Mouse (Mus musculus): Measurements from ENCODE around the gene Ptprm. TPM values are rescaled to one million over a fixed set of nuclear protein-coding genes. Genes with fewer than 3 reads are reported as not detected.

Ptprm gene
- polyA plus RNA-seq, 1 experiment from 2014 or later = 45.7 TPM

- no peak overlapping the region for H3K4me2 ChIP-seq (ENCODE audit: low read depth, low read length)
- no peaks in the 10 kb centered on the region; the same call in 1 of the 2 replicates for H3K36me3 ChIP-seq (ENCODE audit: control insufficient read depth, insufficient read depth, low read length)
- peak; percentile 17; the same call in 1 of the 2 replicates for ATAC-seq (ENCODE audit: low read depth)
- H3K9ac ChIP-seq (ENCODE audit: low read length) = no peak overlapping the region
- H3K27me3 ChIP-seq (ENCODE audit: control insufficient read depth, insufficient read depth, low read depth, low read length) = no peaks in the 10 kb centered on the region
- H3K4me3 ChIP-seq (ENCODE audit: low read length) = no peak overlapping the region
- H3K27ac ChIP-seq (ENCODE audit: low read length) = no peak overlapping the region
- no peaks in the 10 kb centered on the region for H3K9me3 ChIP-seq (ENCODE audit: control insufficient read depth, low read length)
- 63% methylated on average over 2 of the region's 2 CpGs for WGBS
- H3K4me1 ChIP-seq (replicated peaks; ENCODE audit: control insufficient read depth, insufficient read depth, low read length) = peaks cover 3% of the 10 kb centered on the region; the same call in 1 of the 2 replicates
These were observed 188.4 kb downstream of the Ptprm start for GRCm38 (mm10) chr17:67165876-67166275.

GRCm38 (mm10) chr17:67159611-67160010, 194.6 kb downstream of the Ptprm start:
- Histone ChIP-seq H3K4me2 (ENCODE audit: low read depth, low read length) (no peak overlapping the region), H3K9ac (ENCODE audit: low read length) (no peak overlapping the region), H3K36me3 (ENCODE audit: control insufficient read depth, insufficient read depth, low read length) (no peaks in the 10 kb centered on the region), H3K27me3 (ENCODE audit: control insufficient read depth, insufficient read depth, low read depth, low read length) (no peaks in the 10 kb centered on the region), H3K27ac (ENCODE audit: low read length) (no peak overlapping the region), H3K4me3 (ENCODE audit: low read length) (no peak overlapping the region), H3K4me1 (replicated peaks; ENCODE audit: control insufficient read depth, insufficient read depth, low read length) (peaks cover 3% of the 10 kb centered on the region), H3K9me3 (ENCODE audit: control insufficient read depth, low read length) (no peaks in the 10 kb centered on the region)
- ATAC-seq (ENCODE audit: low read depth) = peak; percentile 59
- 38% methylated on average over 8 of the region's 8 CpGs for WGBS

GRCm38 (mm10) chr17:67157089-67157752, 197.0 kb downstream of the Ptprm start:
- Histone ChIP-seq H3K9ac (ENCODE audit: low read length) (no peak overlapping the region), H3K9me3 (ENCODE audit: control insufficient read depth, low read length) (no peaks in the 10 kb centered on the region), H3K4me2 (ENCODE audit: low read depth, low read length) (no peak overlapping the region), H3K27me3 (ENCODE audit: control insufficient read depth, insufficient read depth, low read depth, low read length) (no peaks in the 10 kb centered on the region), H3K4me1 (replicated peaks; ENCODE audit: control insufficient read depth, insufficient read depth, low read length) (peaks cover 3% of the 10 kb centered on the region), H3K36me3 (ENCODE audit: control insufficient read depth, insufficient read depth, low read length) (no peaks in the 10 kb centered on the region), H3K4me3 (ENCODE audit: low read length) (no peak overlapping the region), H3K27ac (ENCODE audit: low read length) (no peak overlapping the region)
- no peak for ATAC-seq (ENCODE audit: low read depth)
- WGBS = 83% methylated on average over 7 of the region's 7 CpGs

DNA sequence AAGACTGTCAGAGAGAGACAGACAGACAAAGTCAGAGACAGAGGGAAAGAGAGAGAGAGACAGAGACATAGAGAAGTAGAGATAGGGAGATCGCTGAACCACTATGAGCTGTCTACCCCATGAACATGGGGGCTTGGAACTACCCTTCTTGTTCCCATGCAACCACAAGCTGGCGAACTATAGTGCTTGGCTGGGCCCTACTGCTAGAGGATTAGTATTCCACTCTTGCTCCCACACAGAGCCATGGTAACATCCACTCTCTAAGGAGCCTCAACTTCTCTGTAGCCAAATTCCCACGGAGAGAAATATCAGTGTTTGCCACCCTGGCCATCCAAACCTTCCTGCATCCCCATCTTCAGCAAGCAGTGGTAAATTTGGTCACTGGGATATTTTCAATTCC, 202.0 kb downstream of the Ptprm start:
- ATAC-seq (ENCODE audit: low read depth) = no peak
- Histone ChIP-seq H3K9ac (ENCODE audit: low read length) (no peak overlapping the region), H3K27ac (ENCODE audit: low read length) (no peak overlapping the region), H3K4me1 (replicated peaks; ENCODE audit: control insufficient read depth, insufficient read depth, low read length) (no peaks in the 10 kb centered on the region), H3K4me2 (ENCODE audit: low read depth, low read length) (no peak overlapping the region), H3K4me3 (ENCODE audit: low read length) (no peak overlapping the region), H3K36me3 (ENCODE audit: control insufficient read depth, insufficient read depth, low read length) (no peaks in the 10 kb centered on the region), H3K27me3 (ENCODE audit: control insufficient read depth, insufficient read depth, low read depth, low read length) (no peaks in the 10 kb centered on the region), H3K9me3 (ENCODE audit: control insufficient read depth, low read length) (no peaks in the 10 kb centered on the region)
- WGBS = 83% methylated on average over 3 of the region's 3 CpGs

- WGBS = 79% methylated on average over 2 of the region's 2 CpGs
- H3K9ac ChIP-seq (ENCODE audit: low read length) = no peak overlapping the region
- no peaks in the 10 kb centered on the region for H3K9me3 ChIP-seq (ENCODE audit: control insufficient read depth, low read length)
- no peaks in the 10 kb centered on the region for H3K36me3 ChIP-seq (ENCODE audit: control insufficient read depth, insufficient read depth, low read length)
- no peak for ATAC-seq (ENCODE audit: low read depth)
- no peaks in the 10 kb centered on the region for H3K27me3 ChIP-seq (ENCODE audit: control insufficient read depth, insufficient read depth, low read depth, low read length)
- H3K4me1 ChIP-seq (replicated peaks; ENCODE audit: control insufficient read depth, insufficient read depth, low read length) = no peaks in the 10 kb centered on the region
- H3K4me2 ChIP-seq (ENCODE audit: low read depth, low read length) = no peak overlapping the region
- H3K27ac ChIP-seq (ENCODE audit: low read length) = no peak overlapping the region
- no peak overlapping the region for H3K4me3 ChIP-seq (ENCODE audit: low read length)
These were observed 203.8 kb downstream of the Ptprm start for GRCm38 (mm10) chr17:67150441-67150840.

DNA sequence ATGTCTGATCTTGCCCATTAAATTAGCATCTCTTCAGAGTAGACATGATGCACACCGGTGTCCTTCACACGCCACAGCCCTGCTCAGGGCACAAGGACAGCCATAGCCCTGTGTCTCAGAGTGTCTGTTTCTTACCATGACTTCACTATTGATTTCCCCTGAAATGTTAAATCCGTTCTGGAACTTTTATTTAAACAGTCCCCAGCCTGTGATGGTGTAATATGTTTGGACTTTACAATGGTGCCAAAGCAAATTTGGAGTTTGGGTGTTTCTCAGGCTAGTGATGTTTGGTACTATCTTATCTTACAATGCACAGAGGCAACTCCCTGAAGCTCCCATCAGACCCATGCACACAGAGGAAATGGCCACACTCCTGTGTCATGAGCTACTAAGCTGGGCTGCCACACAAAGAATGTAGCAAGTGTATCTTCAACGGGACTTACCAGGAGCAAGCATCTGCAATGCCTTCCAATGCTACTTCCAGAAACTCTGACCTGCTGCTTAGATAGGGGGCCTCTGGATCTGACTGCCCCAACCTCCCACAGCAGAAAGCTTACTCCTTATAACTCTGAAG, 212.0 kb downstream of the Ptprm start:
- no peaks in the 10 kb centered on the region for H3K9me3 ChIP-seq (ENCODE audit: control insufficient read depth, low read length)
- no peak overlapping the region for H3K4me3 ChIP-seq (ENCODE audit: low read length)
- no peak overlapping the region for H3K27ac ChIP-seq (ENCODE audit: low read length)
- WGBS = 62% methylated on average over 4 of the region's 4 CpGs
- H3K36me3 ChIP-seq (ENCODE audit: control insufficient read depth, insufficient read depth, low read length) = no peaks in the 10 kb centered on the region
- no peaks in the 10 kb centered on the region for H3K4me1 ChIP-seq (replicated peaks; ENCODE audit: control insufficient read depth, insufficient read depth, low read length)
- H3K27me3 ChIP-seq (ENCODE audit: control insufficient read depth, insufficient read depth, low read depth, low read length) = no peaks in the 10 kb centered on the region
- no peak overlapping the region for H3K9ac ChIP-seq (ENCODE audit: low read length)
- no peak for ATAC-seq (ENCODE audit: low read depth)
- no peak overlapping the region for H3K4me2 ChIP-seq (ENCODE audit: low read depth, low read length)

DNA sequence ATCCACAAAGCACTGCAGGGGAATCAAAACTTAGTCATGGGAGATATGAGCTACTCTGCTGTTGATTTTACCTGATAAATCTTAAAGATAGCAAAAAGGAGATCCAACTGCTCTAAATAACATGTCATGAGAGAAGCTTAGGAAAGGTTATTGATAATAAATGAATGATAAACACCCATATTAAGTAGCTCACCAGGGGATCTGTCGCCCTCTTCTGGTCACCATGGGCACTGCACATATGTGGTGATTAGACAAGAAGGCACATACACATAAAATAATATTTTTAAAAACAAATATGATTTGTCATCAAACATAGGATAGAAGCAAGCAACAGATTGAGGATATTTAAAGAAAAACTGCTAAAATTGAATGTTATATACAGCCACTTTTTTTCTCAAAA, 213.8 kb downstream of the Ptprm start:
- no peak overlapping the region for H3K27ac ChIP-seq (ENCODE audit: low read length)
- 36% methylated on average over 1 of the region's 1 CpGs for WGBS
- no peak overlapping the region for H3K9ac ChIP-seq (ENCODE audit: low read length)
- H3K4me2 ChIP-seq (ENCODE audit: low read depth, low read length) = no peak overlapping the region
- H3K4me3 ChIP-seq (ENCODE audit: low read length) = no peak overlapping the region
- no peak for ATAC-seq (ENCODE audit: low read depth)
- no peaks in the 10 kb centered on the region for H3K9me3 ChIP-seq (ENCODE audit: control insufficient read depth, low read length)
- no peaks in the 10 kb centered on the region for H3K27me3 ChIP-seq (ENCODE audit: control insufficient read depth, insufficient read depth, low read depth, low read length)
- H3K36me3 ChIP-seq (ENCODE audit: control insufficient read depth, insufficient read depth, low read length) = no peaks in the 10 kb centered on the region
- no peaks in the 10 kb centered on the region for H3K4me1 ChIP-seq (replicated peaks; ENCODE audit: control insufficient read depth, insufficient read depth, low read length)

DNA sequence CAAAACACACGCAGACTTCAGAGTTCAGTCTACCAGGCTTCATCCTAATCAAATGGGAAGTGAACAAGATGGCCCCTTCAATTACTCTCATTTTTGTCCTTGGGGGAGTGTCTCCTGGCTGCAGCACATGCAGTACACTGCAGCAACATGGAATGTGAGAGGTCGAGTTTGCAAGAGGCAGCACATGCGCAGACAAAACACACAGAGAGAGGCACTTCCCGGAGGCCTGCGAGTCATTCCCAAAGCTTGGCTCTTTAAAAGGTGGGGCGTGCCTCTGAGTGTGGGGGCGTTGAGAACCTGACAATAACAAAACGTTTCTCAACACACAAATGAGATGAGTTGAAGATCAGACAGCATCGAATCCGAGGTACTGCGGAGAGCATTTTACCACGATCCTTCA, 215.3 kb downstream of the Ptprm start:
- H3K9me3 ChIP-seq (ENCODE audit: control insufficient read depth, low read length) = no peaks in the 10 kb centered on the region
- H3K27me3 ChIP-seq (ENCODE audit: control insufficient read depth, insufficient read depth, low read depth, low read length) = no peaks in the 10 kb centered on the region
- no peak overlapping the region for H3K4me2 ChIP-seq (ENCODE audit: low read depth, low read length)
- peaks cover 8% of the 10 kb centered on the region for H3K4me1 ChIP-seq (replicated peaks; ENCODE audit: control insufficient read depth, insufficient read depth, low read length)
- H3K4me3 ChIP-seq (ENCODE audit: low read length) = no peak overlapping the region
- 62% methylated on average over 12 of the region's 12 CpGs for WGBS
- H3K27ac ChIP-seq (ENCODE audit: low read length) = no peak overlapping the region
- H3K9ac ChIP-seq (ENCODE audit: low read length) = no peak overlapping the region
- no peak for ATAC-seq (ENCODE audit: low read depth)
- no peaks in the 10 kb centered on the region for H3K36me3 ChIP-seq (ENCODE audit: control insufficient read depth, insufficient read depth, low read length)

DNA sequence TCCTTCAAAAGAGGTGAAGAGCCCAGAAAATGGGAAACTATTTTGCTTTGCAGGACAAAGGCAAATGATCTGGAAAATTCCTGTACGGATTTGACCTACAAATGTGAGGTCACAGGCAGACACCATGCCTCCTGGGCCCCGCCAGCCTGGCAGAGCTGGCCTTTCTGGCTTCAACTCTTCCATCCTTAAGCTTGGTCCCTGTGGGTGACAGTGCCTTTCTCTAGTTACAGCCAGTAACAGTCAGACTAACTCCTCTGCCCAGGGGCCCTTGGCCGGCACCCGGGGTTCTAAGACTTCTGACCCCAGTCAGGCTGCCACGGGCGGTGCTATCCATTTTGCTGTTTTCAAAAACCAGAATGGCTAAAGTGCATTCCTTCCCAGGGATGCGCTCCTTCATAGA, 217.4 kb downstream of the Ptprm start:
- Histone ChIP-seq H3K4me3 (ENCODE audit: low read length) (no peak overlapping the region), H3K9ac (ENCODE audit: low read length) (no peak overlapping the region), H3K36me3 (ENCODE audit: control insufficient read depth, insufficient read depth, low read length) (no peaks in the 10 kb centered on the region), H3K27ac (ENCODE audit: low read length) (no peak overlapping the region), H3K9me3 (ENCODE audit: control insufficient read depth, low read length) (no peaks in the 10 kb centered on the region), H3K4me2 (ENCODE audit: low read depth, low read length) (no peak overlapping the region), H3K27me3 (ENCODE audit: control insufficient read depth, insufficient read depth, low read depth, low read length) (no peaks in the 10 kb centered on the region), H3K4me1 (replicated peaks; ENCODE audit: control insufficient read depth, insufficient read depth, low read length) (peaks cover 21% of the 10 kb centered on the region)
- 77% methylated on average over 7 of the region's 7 CpGs for WGBS
- no peak for ATAC-seq (ENCODE audit: low read depth)
